ENCODE assay signal across 9 mouse cellular contexts in genomic region chr17:17909636-17910421, GRCm38 (mm10). TPM values are rescaled to one million over a fixed set of nuclear protein-coding genes. Genes with fewer than 3 reads are reported as not detected.
DNase-seq lines count a peak whose midpoint lies in the region; ATAC-seq and TF ChIP-seq lines count a peak whose summit lies in the region.
"Had no signal": no experiment of that assay in that cellular context is flagged by ENCODE, and none has a peak within 500 bp of the region (broad histone marks: within the 10 kb centered on the region; RNA-seq: fewer than 3 reads in every experiment).

No protein-coding gene starts in this region.

- H3K9ac ChIP-seq in forebrain, embryonic 16.5 days (replicated peaks; ENCODE audit: low read depth, low read length), result peak overlapping the region; percentile 64
- H3K9ac ChIP-seq in liver, embryonic 14.5 days (replicated peaks), result no peak overlapping the region
- peak overlapping the region; percentile 44 for H3K9ac ChIP-seq in stomach, embryonic 15.5 days

- peak overlapping the region; percentile 76 for H3K4me2 ChIP-seq in forebrain, embryonic 16.5 days (ENCODE audit: low read length)
- H3K4me2 ChIP-seq in liver, embryonic 14.5 days (ENCODE audit: low read depth), result peak overlapping the region; percentile 45
- H3K4me2 ChIP-seq in stomach, embryonic 15.5 days, result peak overlapping the region; percentile 84

- DNase-seq in cerebellum, adult 2 months, result peak; percentile 82 to 86
- DNase-seq in heart, postnatal 14 days, result peak; percentile 67 to 79
- DNase-seq in kidney, postnatal 4 days, result peak; percentile 84 to 92
- peak in 1 of 3 experiments; percentile 7 for DNase-seq in liver, embryonic 14.5 days (ENCODE audit: low read depth in 3 of 3, low spot score in 3 of 3)
- DNase-seq in natural killer cell, adult 2 months (ENCODE audit: low spot score in 2 of 2), result peak; percentile 49 to 53

- TF ChIP-seq POLR2A in cerebellum, adult 2 months (IDR thresholded peaks at IDR 0.05; ENCODE audit: borderline replicate concordance, insufficient read depth, low read length), result peak; percentile 56

- WGBS in cerebellum, adult 2 months, result 16% methylated on average over 51 of the region's 51 CpGs
- WGBS in forebrain, embryonic 16.5 days, result 22% methylated on average over 51 of the region's 51 CpGs
- WGBS in liver, embryonic 14.5 days (ENCODE audit: insufficient replicate concordance), result 16% methylated on average over 51 of the region's 51 CpGs
- 14% methylated on average over 51 of the region's 51 CpGs for WGBS in stomach, embryonic 15.5 days

- peak overlapping the region; percentile 44; the same call in 1 of the 2 replicates for H3K27ac ChIP-seq in cerebellum, adult 2 months (ENCODE audit: insufficient read depth, low read length)
- H3K27ac ChIP-seq in forebrain, embryonic 16.5 days (ENCODE audit: low read length), result no peak overlapping the region; the same call in 1 of the 2 replicates
- H3K27ac ChIP-seq in liver, embryonic 14.5 days, result no peak overlapping the region
- no peak overlapping the region; the same call in 1 of the 2 replicates for H3K27ac ChIP-seq in stomach, embryonic 15.5 days

- no peaks in the 10 kb centered on the region for H3K36me3 ChIP-seq in forebrain, embryonic 16.5 days (ENCODE audit: control insufficient read depth, insufficient read depth)
- H3K36me3 ChIP-seq in liver, embryonic 14.5 days (replicated peaks; ENCODE audit: control insufficient read depth, insufficient read depth, low read depth), result no peaks in the 10 kb centered on the region
- H3K36me3 ChIP-seq in stomach, embryonic 15.5 days, result no peaks in the 10 kb centered on the region
- H3K36me3 ChIP-seq: G1E had no signal

- no peaks in the 10 kb centered on the region for H3K27me3 ChIP-seq in cerebellum, adult 2 months (ENCODE audit: control insufficient read depth, insufficient read depth, low read length)
- no peaks in the 10 kb centered on the region for H3K27me3 ChIP-seq in forebrain, embryonic 16.5 days (replicated peaks; ENCODE audit: control insufficient read depth, insufficient read depth, low read length)
- no peaks in the 10 kb centered on the region for H3K27me3 ChIP-seq in liver, embryonic 14.5 days (ENCODE audit: control insufficient read depth, insufficient read depth, low read length)
- no peaks in the 10 kb centered on the region for H3K27me3 ChIP-seq in stomach, embryonic 15.5 days (replicated peaks)

- ATAC-seq in CD4-positive, CD25-positive, alpha-beta regulatory T cell, adult 4 months, result peak; percentile 97
- peak; percentile 99 for ATAC-seq in forebrain, embryonic 16.5 days
- ATAC-seq in liver, embryonic 14.5 days (ENCODE audit: insufficient read depth), result peak; percentile 80
- peak; percentile 99 for ATAC-seq in stomach, embryonic 15.5 days (ENCODE audit: insufficient read depth, low FRiP score, low read depth)

- no peak for TF ChIP-seq CTCF in cerebellum, adult 2 months (IDR thresholded peaks at IDR 0.05; ENCODE audit: borderline replicate concordance, insufficient read depth, low read depth, low read length)
- TF ChIP-seq CTCF in liver, embryonic 14.5 days (IDR thresholded peaks at IDR 0.05; ENCODE audit: low read depth), result no peak

- intact Hi-C loops in heart, postnatal 14 days (cut with DNase I), result no loop called here

- TF ChIP-seq EP300 in liver, embryonic 14.5 days (IDR thresholded peaks at IDR 0.05; ENCODE audit: low read depth), result no peak

- no peaks in the 10 kb centered on the region for H3K9me3 ChIP-seq in forebrain, embryonic 16.5 days (ENCODE audit: control insufficient read depth, low read length)
- no peaks in the 10 kb centered on the region for H3K9me3 ChIP-seq in liver, embryonic 14.5 days (ENCODE audit: control insufficient read depth, low read length)
- no peaks in the 10 kb centered on the region for H3K9me3 ChIP-seq in stomach, embryonic 15.5 days
- H3K9me3 ChIP-seq: G1E had no signal

- no peaks in the 10 kb centered on the region; the same call in 1 of the 2 replicates for H3K4me1 ChIP-seq in cerebellum, adult 2 months (ENCODE audit: control insufficient read depth, insufficient read depth, low read length)
- H3K4me1 ChIP-seq in forebrain, embryonic 16.5 days (replicated peaks; ENCODE audit: control insufficient read depth, insufficient read depth, low read length), result peaks cover 3% of the 10 kb centered on the region; the same call in 1 of the 2 replicates
- no peaks in the 10 kb centered on the region for H3K4me1 ChIP-seq in liver, embryonic 14.5 days (replicated peaks; ENCODE audit: control insufficient read depth in 2 of 2, insufficient read depth in 2 of 2, low read length in 1 of 2)
- no peaks in the 10 kb centered on the region for H3K4me1 ChIP-seq in stomach, embryonic 15.5 days

- H3K4me3 ChIP-seq in cerebellum, adult 2 months (replicated peaks; ENCODE audit: insufficient read depth, low read depth, low read length), result peak overlapping the region; percentile 67
- H3K4me3 ChIP-seq in forebrain, embryonic 16.5 days (replicated peaks; ENCODE audit: low read length), result peak overlapping the region; percentile 53
- H3K4me3 ChIP-seq in liver, embryonic 14.5 days (ENCODE audit: insufficient read depth in 1 of 2, low read depth in 2 of 2, low read length in 2 of 2), result peak overlapping the region; percentile 25 to 29; a peak in 3 of 4 replicates
- peak overlapping the region; percentile 54 for H3K4me3 ChIP-seq in stomach, embryonic 15.5 days (replicated peaks)

RNA-seq across cellular contexts. Expression of gene Fpr3, which starts 22.2 kb away (rescaled TPM):
- not detected for polyA plus RNA-seq in CD4-positive, CD25-positive, alpha-beta regulatory T cell, adult 4 months (2017; shearing (Covaris generic))
- not detected in 2 replicates for polyA plus RNA-seq in cerebellum, adult 2 months (2012; rRNA removed)
- polyA plus RNA-seq in forebrain, embryonic 16.5 days (2015; fragmentation: Nextera tagmentation; extraction: Ambion mirVana), result not detected in 2 replicates
- total RNA-seq in heart, postnatal 14 days (2021), result not detected
- polyA plus RNA-seq in liver, embryonic 14.5 days (2012; rRNA removed), result not detected in 2 replicates
- polyA plus RNA-seq in liver, embryonic 14.5 days (2014; fragmentation: Nextera tagmentation; extraction: Ambion mirVana), result not detected in 2 replicates
- polyA plus RNA-seq in stomach, embryonic 15.5 days (2015; fragmentation: Nextera tagmentation; extraction: Ambion mirVana), result not detected in 2 replicates
- total RNA-seq: G1E had no signal
- polyA plus RNA-seq: G1E had no signal

RNA-seq across cellular contexts. Expression of gene Fpr2, which starts 22.2 kb away (rescaled TPM):
- polyA plus RNA-seq in CD4-positive, CD25-positive, alpha-beta regulatory T cell, adult 4 months (2017; shearing (Covaris generic)), result under 1 TPM in 1 of 2 experiments, not detected in 1; 0.62 TPM
- polyA plus RNA-seq in cerebellum, adult 2 months (2012; rRNA removed), result 0.52 and 1.0 TPM in 2 replicates
- not detected in 2 replicates for polyA plus RNA-seq in forebrain, embryonic 16.5 days (2015; fragmentation: Nextera tagmentation; extraction: Ambion mirVana)
- under 1 TPM in 1 of 2 experiments, not detected in 1; 0.20 TPM for total RNA-seq in heart, postnatal 14 days (2021)
- polyA plus RNA-seq in liver, embryonic 14.5 days (2012; rRNA removed), result 1.3 TPM in 2 replicates
- polyA plus RNA-seq in liver, embryonic 14.5 days (2014; fragmentation: Nextera tagmentation; extraction: Ambion mirVana), result 1.3 and 1.8 TPM in 2 replicates
- polyA plus RNA-seq in stomach, embryonic 15.5 days (2015; fragmentation: Nextera tagmentation; extraction: Ambion mirVana), result 2.0 and 2.5 TPM in 2 replicates
- polyA plus RNA-seq: G1E had no signal

RNA-seq across cellular contexts. Expression of gene Fpr1, which starts 26.1 kb away (rescaled TPM):
- polyA plus RNA-seq in CD4-positive, CD25-positive, alpha-beta regulatory T cell, adult 4 months (2017; shearing (Covaris generic)), result not detected
- polyA plus RNA-seq in cerebellum, adult 2 months (2012; rRNA removed), result not detected in 2 replicates
- not detected in 2 replicates for polyA plus RNA-seq in forebrain, embryonic 16.5 days (2015; fragmentation: Nextera tagmentation; extraction: Ambion mirVana)
- total RNA-seq in heart, postnatal 14 days (2021), result not detected
- 2.1 and 2.3 TPM in 2 replicates for polyA plus RNA-seq in liver, embryonic 14.5 days (2012; rRNA removed)
- 2.7 and 3.2 TPM in 2 replicates for polyA plus RNA-seq in liver, embryonic 14.5 days (2014; fragmentation: Nextera tagmentation; extraction: Ambion mirVana)
- 2.0 and 2.1 TPM in 2 replicates for polyA plus RNA-seq in stomach, embryonic 15.5 days (2015; fragmentation: Nextera tagmentation; extraction: Ambion mirVana)
- polyA plus RNA-seq: G1E had no signal

RNA-seq across cellular contexts. Expression of gene Has1, which starts 54.8 kb away (rescaled TPM):
- not detected for polyA plus RNA-seq in CD4-positive, CD25-positive, alpha-beta regulatory T cell, adult 4 months (2017; shearing (Covaris generic))
- 0.78 and 0.93 TPM in 2 replicates for polyA plus RNA-seq in cerebellum, adult 2 months (2012; rRNA removed)
- polyA plus RNA-seq in forebrain, embryonic 16.5 days (2015; fragmentation: Nextera tagmentation; extraction: Ambion mirVana), result 0.32 and 0.92 TPM in 2 replicates
- total RNA-seq in heart, postnatal 14 days (2021), result under 1 TPM; 0.69 to 0.98 TPM
- polyA plus RNA-seq in liver, embryonic 14.5 days (2012; rRNA removed), result not detected in 2 replicates
- not detected in 2 replicates for polyA plus RNA-seq in liver, embryonic 14.5 days (2014; fragmentation: Nextera tagmentation; extraction: Ambion mirVana)
- polyA plus RNA-seq in stomach, embryonic 15.5 days (2015; fragmentation: Nextera tagmentation; extraction: Ambion mirVana), result 1.1 and 1.2 TPM in 2 replicates
- polyA plus RNA-seq: G1E had no signal
